Mouse (Mus musculus) limb, embryonic 13.5 days (tissue): ENCODE data around the gene Rere. TPM values are rescaled to one million over a fixed set of nuclear protein-coding genes. Genes with fewer than 3 reads are reported as not detected.
"Not testable (repeated sequence)": the region's sequence is repeated elsewhere in the genome, so short reads cannot be mapped to it uniquely, and the experiment has no call there.

Source experiments
- ATAC-seq: fragments of 200-750 bp; cut with Nextera tagmentation; 2 replicates; pipeline ENCODE4 v1.8.0; 2017; ENCODE audit warnings: low read depth, moderate number of reproducible peaks, moderate TSS enrichment; ENCODE audit not compliant: low FRiP score
- H3K27ac ChIP-seq: fragments of 300-500 bp; sonication (generic); 2 replicates; pipeline ENCODE4 v1.5.1; 2015; ENCODE audit warnings: inconsistent platforms, mild to moderate bottlenecking, moderate library complexity
- H3K27me3 ChIP-seq: fragments of 300-500 bp; sonication (generic); 2 replicates; pipeline ENCODE4 v1.6.1; 2015; ENCODE audit warnings: mild to moderate bottlenecking, inconsistent platforms
- H3K36me3 ChIP-seq: fragments of 300-500 bp; sonication (generic); 2 replicates; pipeline ENCODE4 v1.6.1; 2015; ENCODE audit warnings: inconsistent platforms, mild to moderate bottlenecking, moderate library complexity
- H3K4me1 ChIP-seq: fragments of 300-500 bp; sonication (generic); 2 replicates; pipeline ENCODE4 v1.6.1; 2015; ENCODE audit warnings: inconsistent platforms
- H3K4me2 ChIP-seq: fragments of 300-500 bp; sonication (generic); replicated peaks from 2 replicates; pipeline ENCODE4 v1.6.1; 2015; ENCODE audit warnings: inconsistent platforms, mild to moderate bottlenecking, moderate library complexity
- H3K4me3 ChIP-seq: fragments of 300-500 bp; sonication (generic); 2 replicates; pipeline ENCODE4 v1.5.1; 2015; ENCODE audit warnings: moderate library complexity, mild to moderate bottlenecking, inconsistent platforms
- H3K9ac ChIP-seq: fragments of 300-500 bp; sonication (generic); 2 replicates; pipeline ENCODE4 v1.6.1; 2015; ENCODE audit warnings: mild to moderate bottlenecking, inconsistent platforms
- H3K9me3 ChIP-seq: fragments of 300-500 bp; sonication (generic); 2 replicates; pipeline ENCODE4 v1.6.1; 2016; ENCODE audit warnings: inconsistent platforms
- WGBS: fragments of 180-500 bp; shearing (Covaris S2); methylation state at CpG from one replicate; pipeline ENCODE4 v1.1.7; 2015; 5-methylcytosine and 5-hydroxymethylcytosine counted together
- polyA plus RNA-seq: library from polyadenylated mRNA; unstranded; fragments of >200 nt; fragmentation: Nextera tagmentation; extraction: Ambion mirVana; gene quantifications from 2 replicates; pipeline ENCODE4 v1.2.1, GENCODE M21; 2015

Rere gene
- polyA plus RNA-seq, 1 experiment from 2014 or later: 24.2 TPM

GRCm38 (mm10) chr4:150490050-150490449 lies 208.6 kb downstream of the Rere start:
- peaks cover 40% of the 10 kb centered on the region for H3K4me1 ChIP-seq
- H3K27ac ChIP-seq: no peak overlapping the region
- no peak for ATAC-seq
- H3K9ac ChIP-seq: no peak overlapping the region
- H3K27me3 ChIP-seq: no peaks in the 10 kb centered on the region
- H3K36me3 ChIP-seq: 0 out of 2 replicates have a peak, but pooled peaks cover 3% of the 10 kb centered on the region
- H3K4me3 ChIP-seq: no peak overlapping the region
- H3K9me3 ChIP-seq: no peaks in the 10 kb centered on the region
- WGBS: 78% methylated on average over 6 of the region's 6 CpGs
- no peak overlapping the region for H3K4me2 ChIP-seq

- 87% methylated on average over 4 of the region's 4 CpGs for WGBS
- H3K27ac ChIP-seq: no peak overlapping the region
- no peaks in the 10 kb centered on the region for H3K9me3 ChIP-seq
- H3K4me2 ChIP-seq: no peak overlapping the region
- 0 out of 2 replicates have a peak, but pooled peaks cover 3% of the 10 kb centered on the region for H3K36me3 ChIP-seq
- H3K4me1 ChIP-seq: peaks cover 32% of the 10 kb centered on the region
- H3K4me3 ChIP-seq: no peak overlapping the region
- ATAC-seq: no peak
- no peak overlapping the region for H3K9ac ChIP-seq
- no peaks in the 10 kb centered on the region for H3K27me3 ChIP-seq
Measured at GRCm38 (mm10) chr4:150491710-150492109, 210.3 kb downstream of the Rere start.

GRCm38 (mm10) chr4:150493258-150493937 lies 212.0 kb downstream of the Rere start:
- no peak for ATAC-seq
- H3K4me1 ChIP-seq: peaks cover 16% of the 10 kb centered on the region
- H3K9ac ChIP-seq: no peak overlapping the region
- no peak overlapping the region for H3K4me3 ChIP-seq
- no peaks in the 10 kb centered on the region for H3K9me3 ChIP-seq
- H3K27ac ChIP-seq: no peak overlapping the region
- H3K36me3 ChIP-seq: 0 out of 2 replicates have a peak, but pooled peaks cover 3% of the 10 kb centered on the region
- no peaks in the 10 kb centered on the region for H3K27me3 ChIP-seq
- WGBS: 75% methylated on average over 7 of the region's 7 CpGs
- H3K4me2 ChIP-seq: no peak overlapping the region

GRCm38 (mm10) chr4:150493938-150494330 lies 212.5 kb downstream of the Rere start:
- WGBS: 79% methylated on average over 5 of the region's 5 CpGs
- not testable (repeated sequence) for H3K9me3 ChIP-seq

GRCm38 (mm10) chr4:150495568-150495967 lies 214.1 kb downstream of the Rere start:
- Histone ChIP-seq H3K36me3 (peaks cover 9% of the 10 kb centered on the region; the same call in 1 of the 2 replicates), H3K4me1 (peaks cover 5% of the 10 kb centered on the region), H3K9me3 (no peaks in the 10 kb centered on the region), H3K9ac (no peak overlapping the region), H3K27me3 (no peaks in the 10 kb centered on the region), H3K4me3 (no peak overlapping the region), H3K4me2 (no peak overlapping the region), H3K27ac (no peak overlapping the region)
- no peak for ATAC-seq
- WGBS: 77% methylated on average over 2 of the region's 2 CpGs

More at GRCm38 (mm10) chr4:150493938-150494330, 212.5 kb downstream of the Rere start:
- ATAC-seq, H3K27ac ChIP-seq, H3K9ac ChIP-seq, H3K27me3 ChIP-seq, H3K4me2 ChIP-seq, H3K4me3 ChIP-seq, H3K36me3 ChIP-seq: not testable (repeated sequence)
- peaks cover 11% of the 10 kb centered on the region for H3K4me1 ChIP-seq

- Histone ChIP-seq H3K4me2 (no peak overlapping the region), H3K36me3 (peaks cover 46% of the 10 kb centered on the region), H3K4me1 (no peaks in the 10 kb centered on the region), H3K9me3 (no peaks in the 10 kb centered on the region), H3K4me3 (no peak overlapping the region), H3K27me3 (no peaks in the 10 kb centered on the region), H3K9ac (no peak overlapping the region), H3K27ac (no peak overlapping the region)
- 94% methylated on average over 11 of the region's 11 CpGs for WGBS
- ATAC-seq: no peak
Measured at GRCm38 (mm10) chr4:150504304-150505021, 223.0 kb downstream of the Rere start.

GRCm38 (mm10) chr4:150509026-150509712 lies 227.7 kb downstream of the Rere start:
- Histone ChIP-seq H3K4me3 (no peak overlapping the region), H3K4me2 (no peak overlapping the region), H3K9me3 (no peaks in the 10 kb centered on the region), H3K27ac (no peak overlapping the region), H3K4me1 (no peaks in the 10 kb centered on the region), H3K27me3 (no peaks in the 10 kb centered on the region), H3K9ac (no peak overlapping the region), H3K36me3 (peaks cover 53% of the 10 kb centered on the region)
- no peak for ATAC-seq
- 89% methylated on average over 3 of the region's 3 CpGs for WGBS

- Histone ChIP-seq H3K36me3 (peaks cover 46% of the 10 kb centered on the region), H3K27ac (no peak overlapping the region), H3K4me2 (no peak overlapping the region), H3K9ac (no peak overlapping the region), H3K4me3 (no peak overlapping the region), H3K9me3 (no peaks in the 10 kb centered on the region), H3K4me1 (no peaks in the 10 kb centered on the region), H3K27me3 (no peaks in the 10 kb centered on the region)
- ATAC-seq: no peak
- WGBS: 90% methylated on average over 2 of the region's 2 CpGs
Measured at GRCm38 (mm10) chr4:150510036-150510435, 228.6 kb downstream of the Rere start.

GRCm38 (mm10) chr4:150513387-150513786 lies 231.9 kb downstream of the Rere start:
- H3K9me3 ChIP-seq, H3K27ac ChIP-seq, H3K4me3 ChIP-seq, H3K9ac ChIP-seq, H3K27me3 ChIP-seq, H3K4me1 ChIP-seq, H3K4me2 ChIP-seq, ATAC-seq: not testable (repeated sequence)
- peaks cover 44% of the 10 kb centered on the region for H3K36me3 ChIP-seq
- WGBS: 80% methylated on average over 5 of the region's 6 CpGs

- H3K36me3 ChIP-seq: peaks cover 27% of the 10 kb centered on the region
- H3K9me3 ChIP-seq: no peaks in the 10 kb centered on the region
- H3K4me1 ChIP-seq: peaks cover 9% of the 10 kb centered on the region; the same call in 1 of the 2 replicates
- no peak overlapping the region for H3K9ac ChIP-seq
- H3K27ac ChIP-seq: no peak overlapping the region
- H3K27me3 ChIP-seq: no peaks in the 10 kb centered on the region
- no peak overlapping the region for H3K4me3 ChIP-seq
- no peak overlapping the region for H3K4me2 ChIP-seq
- no peak for ATAC-seq
- 86% methylated on average over 2 of the region's 2 CpGs for WGBS
Measured at GRCm38 (mm10) chr4:150516201-150516600, 234.8 kb downstream of the Rere start.

GRCm38 (mm10) chr4:150517381-150517780 lies 235.9 kb downstream of the Rere start:
- H3K36me3 ChIP-seq: peaks cover 24% of the 10 kb centered on the region
- H3K9me3 ChIP-seq: no peaks in the 10 kb centered on the region
- no peak overlapping the region for H3K4me2 ChIP-seq
- H3K4me1 ChIP-seq: peaks cover 9% of the 10 kb centered on the region; the same call in 1 of the 2 replicates
- H3K27me3 ChIP-seq: no peaks in the 10 kb centered on the region
- H3K4me3 ChIP-seq: no peak overlapping the region
- no peak overlapping the region for H3K9ac ChIP-seq
- peak overlapping the region; percentile 58; the same call in 1 of the 2 replicates for H3K27ac ChIP-seq
- WGBS: 42% methylated on average over 4 of the region's 4 CpGs
- ATAC-seq: no peak

- WGBS: 93% methylated on average over 5 of the region's 5 CpGs
- H3K36me3 ChIP-seq: peaks cover 30% of the 10 kb centered on the region
Measured at GRCm38 (mm10) chr4:150518826-150519225, 237.4 kb downstream of the Rere start.

More at GRCm38 (mm10) chr4:150518826-150519225, 237.4 kb downstream of the Rere start:
- ATAC-seq: no peak
- H3K9me3 ChIP-seq: no peaks in the 10 kb centered on the region
- H3K27me3 ChIP-seq: no peaks in the 10 kb centered on the region
- no peak overlapping the region for H3K9ac ChIP-seq
- peaks cover 9% of the 10 kb centered on the region; the same call in 1 of the 2 replicates for H3K4me1 ChIP-seq
- no peak overlapping the region for H3K27ac ChIP-seq
- no peak overlapping the region for H3K4me2 ChIP-seq
- no peak overlapping the region for H3K4me3 ChIP-seq
